Mouse (Mus musculus) forebrain, embryonic 13.5 days (tissue): ENCODE measurements at regions not wholly inside any gene's neighbourhood (a gene's known extent, or its start where the extent isn't known, plus 50 kb on each side); places are given as distances from the start of the nearest gene placed in this dataset.
A peak's percentile ranks its signal among the peaks of the same experiment; 100 is the strongest.

Experiments used
- ATAC-seq: fragments of 200-750 bp; cut with Nextera tagmentation; 2 replicates; pipeline ENCODE4 v1.8.0; 2017
- H3K27ac ChIP-seq: fragments of 300-500 bp; sonication (generic); 2 replicates; pipeline ENCODE4 v1.5.1; 2015; ENCODE audit warnings: inconsistent platforms, mild to moderate bottlenecking, moderate library complexity
- H3K27me3 ChIP-seq: fragments of 300-500 bp; sonication (generic); 2 replicates; pipeline ENCODE4 v1.6.1; 2015; ENCODE audit warnings: mild to moderate bottlenecking, inconsistent platforms
- H3K36me3 ChIP-seq: fragments of 300-500 bp; sonication (generic); 2 replicates; pipeline ENCODE4 v1.6.1; 2015; ENCODE audit warnings: mild to moderate bottlenecking, inconsistent platforms; ENCODE audit not compliant: poor library complexity, severe bottlenecking
- H3K4me1 ChIP-seq: fragments of 300-500 bp; sonication (generic); 2 replicates; pipeline ENCODE4 v1.6.1; 2015; ENCODE audit warnings: inconsistent platforms
- H3K4me2 ChIP-seq: fragments of 300-500 bp; sonication (generic); 2 replicates; pipeline ENCODE4 v1.6.1; 2015; ENCODE audit warnings: inconsistent platforms, mild to moderate bottlenecking, moderate library complexity
- H3K4me3 ChIP-seq: fragments of 300-500 bp; sonication (generic); 2 replicates; pipeline ENCODE4 v1.5.1; 2015; ENCODE audit warnings: mild to moderate bottlenecking, inconsistent platforms
- H3K9ac ChIP-seq: fragments of 300-500 bp; sonication (generic); 2 replicates; pipeline ENCODE4 v1.6.1; 2015; ENCODE audit warnings: mild to moderate bottlenecking, inconsistent platforms
- H3K9me3 ChIP-seq: fragments of 300-500 bp; sonication (generic); replicated peaks from 2 replicates; pipeline ENCODE4 v1.6.1; 2016; ENCODE audit warnings: inconsistent platforms
- WGBS: fragments of 180-500 bp; shearing (Covaris S2); methylation state at CpG from one replicate; pipeline ENCODE4 v1.1.7; 2015; 5-methylcytosine and 5-hydroxymethylcytosine counted together

- H3K27ac ChIP-seq = no peak overlapping the region
- 0 out of 2 replicates have a peak, but pooled peaks cover 2% of the 10 kb centered on the region for H3K27me3 ChIP-seq
- H3K9ac ChIP-seq = no peak overlapping the region
- 0 out of 2 replicates have a peak, but pooled peaks have one; percentile 50 for ATAC-seq
- WGBS = 24% methylated on average over 13 of the region's 13 CpGs
- H3K36me3 ChIP-seq = no peaks in the 10 kb centered on the region
- no peaks in the 10 kb centered on the region for H3K9me3 ChIP-seq
- H3K4me3 ChIP-seq = no peak overlapping the region
- H3K4me2 ChIP-seq = no peak overlapping the region
- peaks cover 4% of the 10 kb centered on the region; the same call in 1 of the 2 replicates for H3K4me1 ChIP-seq
These were observed 63.4 kb downstream of the Irx2 start for GRCm38 (mm10) chr13:72691783-72692729.

GRCm38 (mm10) chr13:72707469-72707868, 78.8 kb downstream of the Irx2 start:
- H3K27ac ChIP-seq = no peak overlapping the region
- no peaks in the 10 kb centered on the region for H3K36me3 ChIP-seq
- no peak overlapping the region for H3K4me2 ChIP-seq
- no peak overlapping the region for H3K4me3 ChIP-seq
- peaks cover 4% of the 10 kb centered on the region; the same call in 1 of the 2 replicates for H3K27me3 ChIP-seq
- 80% methylated on average over 3 of the region's 3 CpGs for WGBS
- H3K9ac ChIP-seq = no peak overlapping the region
- H3K9me3 ChIP-seq = no peaks in the 10 kb centered on the region
- H3K4me1 ChIP-seq = peaks cover 10% of the 10 kb centered on the region
- no peak for ATAC-seq

GRCm38 (mm10) chr13:72708728-72709127, 80.1 kb downstream of the Irx2 start:
- ATAC-seq = no peak
- Histone ChIP-seq H3K4me3 (no peak overlapping the region), H3K4me2 (no peak overlapping the region), H3K27ac (no peak overlapping the region), H3K4me1 (peaks cover 10% of the 10 kb centered on the region), H3K9ac (no peak overlapping the region), H3K9me3 (no peaks in the 10 kb centered on the region), H3K36me3 (no peaks in the 10 kb centered on the region), H3K27me3 (no peaks in the 10 kb centered on the region)
- 78% methylated on average over 2 of the region's 2 CpGs for WGBS

GRCm38 (mm10) chr13:72710051-72710450, 81.4 kb downstream of the Irx2 start:
- Histone ChIP-seq H3K4me1 (peaks cover 10% of the 10 kb centered on the region), H3K9ac (no peak overlapping the region), H3K9me3 (no peaks in the 10 kb centered on the region), H3K4me3 (no peak overlapping the region), H3K27me3 (no peaks in the 10 kb centered on the region), H3K27ac (no peak overlapping the region), H3K4me2 (no peak overlapping the region), H3K36me3 (no peaks in the 10 kb centered on the region)
- no peak for ATAC-seq
- WGBS = 80% methylated on average over 5 of the region's 5 CpGs

- H3K4me1 ChIP-seq = peaks cover 10% of the 10 kb centered on the region
- no peak overlapping the region for H3K27ac ChIP-seq
- ATAC-seq = no peak
- H3K27me3 ChIP-seq = no peaks in the 10 kb centered on the region
- H3K9me3 ChIP-seq = no peaks in the 10 kb centered on the region
- H3K4me3 ChIP-seq = no peak overlapping the region
- H3K36me3 ChIP-seq = no peaks in the 10 kb centered on the region
- 75% methylated on average over 8 of the region's 8 CpGs for WGBS
- H3K4me2 ChIP-seq = no peak overlapping the region
- no peak overlapping the region for H3K9ac ChIP-seq
These were observed 82.5 kb downstream of the Irx2 start for GRCm38 (mm10) chr13:72711136-72711535.

- Histone ChIP-seq H3K27me3 (no peaks in the 10 kb centered on the region), H3K9ac (no peak overlapping the region), H3K4me1 (peaks cover 10% of the 10 kb centered on the region), H3K36me3 (no peaks in the 10 kb centered on the region), H3K27ac (no peak overlapping the region), H3K4me2 (no peak overlapping the region), H3K4me3 (no peak overlapping the region), H3K9me3 (no peaks in the 10 kb centered on the region)
- no peak for ATAC-seq
- WGBS = 86% methylated on average over 4 of the region's 4 CpGs
These were observed 83.3 kb downstream of the Irx2 start for GRCm38 (mm10) chr13:72711842-72712330.

GRCm38 (mm10) chr13:72714793-72715192, 86.2 kb downstream of the Irx2 start:
- no peak for ATAC-seq
- no peaks in the 10 kb centered on the region for H3K9me3 ChIP-seq
- no peak overlapping the region for H3K4me3 ChIP-seq
- WGBS = 71% methylated on average over 7 of the region's 7 CpGs
- H3K27me3 ChIP-seq = no peaks in the 10 kb centered on the region
- H3K9ac ChIP-seq = no peak overlapping the region
- H3K4me2 ChIP-seq = no peak overlapping the region
- no peaks in the 10 kb centered on the region for H3K36me3 ChIP-seq
- peaks cover 10% of the 10 kb centered on the region for H3K4me1 ChIP-seq
- H3K27ac ChIP-seq = no peak overlapping the region

GRCm38 (mm10) chr13:72715959-72716680, 87.5 kb downstream of the Irx2 start:
- ATAC-seq = no peak
- no peak overlapping the region for H3K27ac ChIP-seq
- no peaks in the 10 kb centered on the region for H3K27me3 ChIP-seq
- H3K4me3 ChIP-seq = no peak overlapping the region
- no peaks in the 10 kb centered on the region for H3K9me3 ChIP-seq
- H3K4me2 ChIP-seq = no peak overlapping the region
- no peaks in the 10 kb centered on the region for H3K36me3 ChIP-seq
- 75% methylated on average over 6 of the region's 6 CpGs for WGBS
- H3K9ac ChIP-seq = no peak overlapping the region
- 0 out of 2 replicates have a peak, but pooled peaks cover under 1% of the 10 kb centered on the region for H3K4me1 ChIP-seq

GRCm38 (mm10) chr13:72727126-72727525, 98.5 kb downstream of the Irx2 start:
- WGBS = 47% methylated on average over 9 of the region's 9 CpGs
- H3K9me3 ChIP-seq = no peaks in the 10 kb centered on the region
- 0 out of 2 replicates have a peak, but pooled peaks cover 6% of the 10 kb centered on the region for H3K4me1 ChIP-seq
- no peak overlapping the region for H3K4me3 ChIP-seq
- H3K9ac ChIP-seq = no peak overlapping the region
- no peak overlapping the region for H3K4me2 ChIP-seq
- ATAC-seq = no peak
- H3K27ac ChIP-seq = no peak overlapping the region
- H3K27me3 ChIP-seq = peaks cover 3% of the 10 kb centered on the region; the same call in 1 of the 2 replicates
- no peaks in the 10 kb centered on the region for H3K36me3 ChIP-seq

GRCm38 (mm10) chr13:72735916-72736315, 107.3 kb downstream of the Irx2 start:
- no peaks in the 10 kb centered on the region for H3K9me3 ChIP-seq
- peak; percentile 62; the same call in 1 of the 2 replicates for ATAC-seq

GRCm38 (mm10) chr13:72736992-72737391, 108.4 kb downstream of the Irx2 start:
- H3K4me2 ChIP-seq = no peak overlapping the region
- no peak for ATAC-seq
- H3K4me3 ChIP-seq = no peak overlapping the region
- no peaks in the 10 kb centered on the region for H3K36me3 ChIP-seq
- no peaks in the 10 kb centered on the region for H3K9me3 ChIP-seq
- H3K9ac ChIP-seq = no peak overlapping the region
- H3K4me1 ChIP-seq = no peaks in the 10 kb centered on the region
- WGBS = 84% methylated on average over 8 of the region's 8 CpGs
- H3K27ac ChIP-seq = no peak overlapping the region
- no peaks in the 10 kb centered on the region for H3K27me3 ChIP-seq

More at GRCm38 (mm10) chr13:72735916-72736315, 107.3 kb downstream of the Irx2 start:
- H3K4me3 ChIP-seq = no peak overlapping the region
- no peak overlapping the region for H3K9ac ChIP-seq
- no peaks in the 10 kb centered on the region for H3K36me3 ChIP-seq
- 83% methylated on average over 8 of the region's 8 CpGs for WGBS
- no peak overlapping the region for H3K4me2 ChIP-seq
- H3K27me3 ChIP-seq = no peaks in the 10 kb centered on the region
- no peak overlapping the region for H3K27ac ChIP-seq
- no peaks in the 10 kb centered on the region for H3K4me1 ChIP-seq

GRCm38 (mm10) chr13:72747187-72747586, 118.6 kb downstream of the Irx2 start:
- Histone ChIP-seq H3K36me3 (no peaks in the 10 kb centered on the region), H3K9ac (no peak overlapping the region), H3K27me3 (peaks cover 4% of the 10 kb centered on the region; the same call in 1 of the 2 replicates), H3K4me1 (no peaks in the 10 kb centered on the region), H3K27ac (no peak overlapping the region), H3K4me3 (no peak overlapping the region), H3K9me3 (no peaks in the 10 kb centered on the region), H3K4me2 (no peak overlapping the region)
- 83% methylated on average over 3 of the region's 3 CpGs for WGBS
- no peak for ATAC-seq
